Mouse (Mus musculus) kidney, embryonic 14.5 days (tissue): ENCODE measurements around the gene Slc13a2. TPM values are rescaled to one million over a fixed set of nuclear protein-coding genes. Genes with fewer than 3 reads are reported as not detected.
A peak's percentile ranks its signal among the peaks of the same experiment; 100 is the strongest.

Experiments used
- ATAC-seq: fragments of 200-750 bp; cut with Nextera tagmentation; 2 replicates; pipeline ENCODE4 v1.8.0; 2017; ENCODE audit warnings: moderate number of reproducible peaks, mild to moderate bottlenecking, moderate TSS enrichment, moderate library complexity; ENCODE audit not compliant: low FRiP score, low TSS enrichment
- H3K27ac ChIP-seq: fragments of 300-500 bp; sonication (generic); 2 replicates; pipeline ENCODE4 v1.5.1; 2014; ENCODE audit warnings: low read depth, mild to moderate bottlenecking, low read length, moderate library complexity, mixed read lengths
- H3K27me3 ChIP-seq: fragments of 300-500 bp; sonication (generic); 2 replicates; pipeline ENCODE4 v1.6.1; 2014; ENCODE audit warnings: mild to moderate bottlenecking, low read length; ENCODE audit not compliant: control insufficient read depth, insufficient read depth
- H3K36me3 ChIP-seq: fragments of 300-500 bp; sonication (generic); 2 replicates; pipeline ENCODE4 v1.6.1; 2014; ENCODE audit warnings: low read length, mixed read lengths; ENCODE audit not compliant: control insufficient read depth, insufficient read depth
- H3K4me1 ChIP-seq: fragments of 300-500 bp; sonication (generic); 2 replicates; pipeline ENCODE4 v1.6.1; 2014; ENCODE audit warnings: low read length, mixed read lengths; ENCODE audit not compliant: control insufficient read depth, insufficient read depth
- H3K4me2 ChIP-seq: fragments of 300-500 bp; sonication (generic); replicated peaks from 2 replicates; pipeline ENCODE4 v1.6.1; 2014; ENCODE audit warnings: low read depth, mild to moderate bottlenecking, low read length
- H3K4me3 ChIP-seq: fragments of 300-500 bp; sonication (generic); 2 replicates; pipeline ENCODE4 v1.5.1; 2014; ENCODE audit warnings: mild to moderate bottlenecking, low read length
- H3K9ac ChIP-seq: fragments of 300-500 bp; sonication (generic); 2 replicates; pipeline ENCODE4 v1.6.1; 2014; ENCODE audit warnings: low read depth, mild to moderate bottlenecking, low read length, moderate library complexity
- H3K9me3 ChIP-seq: fragments of 300-500 bp; sonication (generic); 2 replicates; pipeline ENCODE4 v1.6.1; 2016; ENCODE audit warnings: low read length; ENCODE audit not compliant: control insufficient read depth
- WGBS: fragments of 180-500 bp; shearing (Covaris S2); extraction: QIAGEN DNeasy Blood & Tissue Kit; methylation state at CpG from one replicate; pipeline ENCODE4 v1.1.7; 2014; 5-methylcytosine and 5-hydroxymethylcytosine counted together
- polyA plus RNA-seq: library from polyadenylated mRNA; unstranded; fragments of >200 nt; fragmentation: Nextera tagmentation; extraction: Ambion mirVana; gene quantifications from 2 replicates; pipeline ENCODE4 v1.2.1, GENCODE M21; 2014

The Slc13a2 gene
- 0.07 and 0.45 TPM in 2 replicates for polyA plus RNA-seq

GRCm38 (mm10) chr11:78422055-78422819, at the start of gene Slc13a2:
Gene Slc13a2, minus strand, starts transcription at chr11:78422217.
- 9% methylated on average over 13 of the region's 13 CpGs for WGBS
- H3K27me3 ChIP-seq, result peaks cover 2% of the 10 kb centered on the region; the same call in 1 of the 2 replicates
- H3K4me3 ChIP-seq, result peak within 1 kb of the TSS; percentile 10; the same call in 1 of the 2 replicates
- peak; percentile 37; the same call in 1 of the 2 replicates for ATAC-seq
- 0 out of 2 replicates have a peak within 1 kb of the TSS, but pooled peaks have one; percentile 7 for H3K9ac ChIP-seq
- H3K4me1 ChIP-seq, result peaks cover 10% of the 10 kb centered on the region
- H3K36me3 ChIP-seq, result no peaks in the 10 kb centered on the region
- no peak within 1 kb of the TSS for H3K27ac ChIP-seq
- H3K4me2 ChIP-seq, result peak within 1 kb of the TSS; percentile 22; the same call in 1 of the 2 replicates
- H3K9me3 ChIP-seq, result no peaks in the 10 kb centered on the region

GRCm38 (mm10) chr11:78471326-78472103, 49.5 kb upstream of the Slc13a2 start:
- Histone ChIP-seq H3K9ac (no peak overlapping the region), H3K4me1 (peaks cover 3% of the 10 kb centered on the region), H3K27ac (no peak overlapping the region), H3K36me3 (no peaks in the 10 kb centered on the region; the same call in 1 of the 2 replicates), H3K9me3 (no peaks in the 10 kb centered on the region), H3K4me3 (no peak overlapping the region), H3K27me3 (no peaks in the 10 kb centered on the region), H3K4me2 (no peak overlapping the region)
- no peak for ATAC-seq
- 89% methylated on average over 10 of the region's 10 CpGs for WGBS

- Histone ChIP-seq H3K9ac (no peak overlapping the region), H3K27ac (no peak overlapping the region), H3K4me2 (no peak overlapping the region), H3K4me3 (no peak overlapping the region), H3K4me1 (peaks cover 14% of the 10 kb centered on the region), H3K9me3 (no peaks in the 10 kb centered on the region), H3K27me3 (no peaks in the 10 kb centered on the region), H3K36me3 (no peaks in the 10 kb centered on the region; the same call in 1 of the 2 replicates)
- 49% methylated on average over 3 of the region's 3 CpGs for WGBS
- ATAC-seq, result no peak
These were observed 45.9 kb upstream of the Slc13a2 start for GRCm38 (mm10) chr11:78467932-78468331.

- 74% methylated on average over 7 of the region's 7 CpGs for WGBS
- H3K9ac ChIP-seq, result no peak overlapping the region
- ATAC-seq, result no peak
These were observed 45.5 kb upstream of the Slc13a2 start for GRCm38 (mm10) chr11:78467515-78467914.

GRCm38 (mm10) chr11:78466242-78466912, 44.4 kb upstream of the Slc13a2 start:
- H3K9ac ChIP-seq, result peak overlapping the region; percentile 82
- ATAC-seq, result peak; percentile 65
- WGBS, result 63% methylated on average over 23 of the region's 23 CpGs

More at GRCm38 (mm10) chr11:78467515-78467914, 45.5 kb upstream of the Slc13a2 start:
- Histone ChIP-seq H3K36me3 (no peaks in the 10 kb centered on the region; the same call in 1 of the 2 replicates), H3K27ac (no peak overlapping the region), H3K27me3 (no peaks in the 10 kb centered on the region), H3K4me1 (peaks cover 14% of the 10 kb centered on the region), H3K4me2 (no peak overlapping the region), H3K9me3 (no peaks in the 10 kb centered on the region), H3K4me3 (no peak overlapping the region)

GRCm38 (mm10) chr11:78465568-78466180, 43.7 kb upstream of the Slc13a2 start, which contains the start of gene Slc46a1:
Gene Slc46a1, plus strand, starts transcription at chr11:78465697.
- H3K9ac ChIP-seq, result peak within 1 kb of the TSS; percentile 82
- no peaks in the 10 kb centered on the region for H3K27me3 ChIP-seq
- 1% methylated on average over 41 of the region's 41 CpGs for WGBS
- H3K36me3 ChIP-seq, result no peaks in the 10 kb centered on the region; the same call in 1 of the 2 replicates
- H3K9me3 ChIP-seq, result peaks cover 4% of the 10 kb centered on the region; the same call in 1 of the 2 replicates
- peak within 1 kb of the TSS; percentile 93 for H3K4me2 ChIP-seq
- peak within 1 kb of the TSS; percentile 94 for H3K27ac ChIP-seq
- peak within 1 kb of the TSS; percentile 80 for H3K4me3 ChIP-seq
- H3K4me1 ChIP-seq, result peaks cover 14% of the 10 kb centered on the region
- peak; percentile 95 for ATAC-seq

More at GRCm38 (mm10) chr11:78466242-78466912, 44.4 kb upstream of the Slc13a2 start:
- Histone ChIP-seq H3K4me2 (peak overlapping the region; percentile 93), H3K9me3 (peaks cover 4% of the 10 kb centered on the region; the same call in 1 of the 2 replicates), H3K27ac (peak overlapping the region; percentile 94), H3K36me3 (no peaks in the 10 kb centered on the region; the same call in 1 of the 2 replicates), H3K4me1 (peaks cover 14% of the 10 kb centered on the region), H3K4me3 (peak overlapping the region; percentile 80), H3K27me3 (no peaks in the 10 kb centered on the region)

- H3K9ac ChIP-seq, result 0 out of 2 replicates have a peak overlapping the region, but pooled peaks have one; percentile 82
- no peaks in the 10 kb centered on the region; the same call in 1 of the 2 replicates for H3K36me3 ChIP-seq
- H3K9me3 ChIP-seq, result peaks cover 4% of the 10 kb centered on the region; the same call in 1 of the 2 replicates
- no peak overlapping the region for H3K27ac ChIP-seq
- peaks cover 14% of the 10 kb centered on the region for H3K4me1 ChIP-seq
- no peaks in the 10 kb centered on the region for H3K27me3 ChIP-seq
- ATAC-seq, result no peak
- H3K4me3 ChIP-seq, result peak overlapping the region; percentile 80
- H3K4me2 ChIP-seq, result peak overlapping the region; percentile 93
- 23% methylated on average over 9 of the region's 9 CpGs for WGBS
These were observed 43.1 kb upstream of the Slc13a2 start for GRCm38 (mm10) chr11:78465116-78465515.
